Comparison of ENCODE assay signal across 8 mouse cellular contexts in the genomic region with DNA sequence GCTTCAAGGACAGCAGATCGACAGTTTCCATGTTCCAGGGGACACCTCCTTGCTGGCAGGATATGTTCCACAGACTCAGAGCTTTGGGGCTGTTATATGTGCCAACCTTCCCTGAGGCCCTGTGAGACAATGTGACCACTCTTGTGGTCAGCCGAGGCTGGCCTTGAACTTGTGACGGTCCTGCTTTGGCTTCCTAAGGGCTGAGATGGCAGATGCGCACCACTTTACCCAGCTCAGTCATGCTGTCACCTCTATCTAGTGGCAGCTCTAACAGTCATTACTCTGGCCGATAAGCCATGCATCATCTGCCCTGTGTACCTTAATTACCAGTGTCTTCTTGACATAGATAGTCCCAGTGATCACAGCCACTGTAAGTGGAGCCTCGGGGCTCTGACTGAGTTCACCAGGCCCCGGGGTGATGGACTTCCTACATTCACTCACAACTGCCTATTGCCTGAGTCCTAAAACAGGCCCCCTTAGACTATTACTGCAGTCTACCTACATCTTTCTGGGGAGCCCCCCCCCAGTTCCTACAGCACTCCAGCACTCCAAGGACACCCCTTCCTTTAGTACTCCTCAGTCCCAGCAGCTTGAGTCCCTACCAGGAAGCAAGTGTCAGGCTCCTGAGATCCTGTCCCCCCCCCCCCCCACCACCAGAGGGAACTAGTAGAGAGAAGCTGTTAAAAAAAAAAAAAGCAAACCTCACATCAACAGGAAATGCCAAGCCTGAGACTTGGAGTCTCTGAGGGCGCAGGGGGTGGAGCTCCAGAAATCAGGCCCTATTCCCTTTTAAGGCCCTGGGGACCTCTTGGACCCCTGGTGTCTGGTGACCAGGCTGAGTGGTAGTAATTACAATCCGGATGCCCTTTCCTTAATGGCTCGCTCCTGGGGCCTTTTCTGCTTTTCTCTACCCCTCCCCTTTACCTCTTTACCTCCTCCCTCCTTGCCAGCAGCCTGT. TPM values are rescaled to one million over a fixed set of nuclear protein-coding genes. Genes with fewer than 3 reads are reported as not detected.
DNase-seq lines count a peak whose midpoint lies in the region; ATAC-seq and TF ChIP-seq lines count a peak whose summit lies in the region.

No protein-coding gene starts in this region.

- H3K4me2 ChIP-seq in forebrain, embryonic 15.5 days (replicated peaks), result no peak overlapping the region
- H3K4me2 ChIP-seq in lung, embryonic 14.5 days, result peak overlapping the region; percentile 93
- peak overlapping the region; percentile 43 for H3K4me2 ChIP-seq in stomach, embryonic 16.5 days (ENCODE audit: low read depth, low read length)

- peak overlapping the region; percentile 36 for H3K4me3 ChIP-seq in forebrain, embryonic 10.5 days
- no peak overlapping the region for H3K4me3 ChIP-seq in forebrain, embryonic 15.5 days
- peak overlapping the region; percentile 56 for H3K4me3 ChIP-seq in lung, embryonic 14.5 days (ENCODE audit: low read depth, low read length)
- H3K4me3 ChIP-seq in stomach, embryonic 16.5 days (replicated peaks; ENCODE audit: low read length), result peak overlapping the region; percentile 19

- WGBS in forebrain, embryonic 10.5 days, result 66% methylated on average over 10 of the region's 10 CpGs
- 72% methylated on average over 10 of the region's 10 CpGs for WGBS in forebrain, embryonic 15.5 days
- WGBS in lung, embryonic 14.5 days, result 55% methylated on average over 10 of the region's 10 CpGs
- 53% methylated on average over 10 of the region's 10 CpGs for WGBS in stomach, embryonic 16.5 days

- peaks cover 56% of the 10 kb centered on the region for H3K4me1 ChIP-seq in forebrain, embryonic 10.5 days
- peaks cover 38% of the 10 kb centered on the region for H3K4me1 ChIP-seq in forebrain, embryonic 15.5 days
- peaks cover 19% of the 10 kb centered on the region for H3K4me1 ChIP-seq in lung, embryonic 14.5 days (ENCODE audit: insufficient read depth)
- H3K4me1 ChIP-seq in stomach, embryonic 16.5 days (ENCODE audit: control insufficient read depth, insufficient read depth, low read length), result peaks cover 29% of the 10 kb centered on the region

- ATAC-seq in forebrain, embryonic 15.5 days (replicated peaks), result no peak
- no peak for ATAC-seq in lung, embryonic 14.5 days (ENCODE audit: insufficient read depth)
- no peak for ATAC-seq in stomach, embryonic 16.5 days (ENCODE audit: insufficient read depth, low FRiP score)

- H3K27ac ChIP-seq in forebrain, embryonic 10.5 days, result peak overlapping the region; percentile 80
- H3K27ac ChIP-seq in forebrain, embryonic 15.5 days (replicated peaks), result no peak overlapping the region
- peak overlapping the region; percentile 87 for H3K27ac ChIP-seq in lung, embryonic 14.5 days (ENCODE audit: low read depth)
- H3K27ac ChIP-seq in stomach, embryonic 16.5 days (ENCODE audit: low read length), result peak overlapping the region; percentile 77

- no peaks in the 10 kb centered on the region for H3K9me3 ChIP-seq in forebrain, embryonic 10.5 days
- H3K9me3 ChIP-seq in forebrain, embryonic 15.5 days, result no peaks in the 10 kb centered on the region
- H3K9me3 ChIP-seq in lung, embryonic 14.5 days (ENCODE audit: low read depth, low read length), result no peaks in the 10 kb centered on the region
- no peaks in the 10 kb centered on the region for H3K9me3 ChIP-seq in stomach, embryonic 16.5 days (replicated peaks; ENCODE audit: control insufficient read depth, low read length)

- H3K9ac ChIP-seq in forebrain, embryonic 15.5 days (replicated peaks), result no peak overlapping the region
- H3K9ac ChIP-seq in lung, embryonic 14.5 days, result 0 out of 2 replicates have a peak overlapping the region, but pooled peaks have one; percentile 24
- peak overlapping the region; percentile 51 for H3K9ac ChIP-seq in stomach, embryonic 16.5 days (ENCODE audit: low read length)

- H3K27me3 ChIP-seq in forebrain, embryonic 10.5 days (ENCODE audit: poor library complexity, severe bottlenecking), result peaks cover 64% of the 10 kb centered on the region
- H3K27me3 ChIP-seq in forebrain, embryonic 15.5 days, result peaks cover 53% of the 10 kb centered on the region
- H3K27me3 ChIP-seq in lung, embryonic 14.5 days (ENCODE audit: insufficient read depth, low read length), result peaks cover 49% of the 10 kb centered on the region
- H3K27me3 ChIP-seq in stomach, embryonic 16.5 days (ENCODE audit: control insufficient read depth, insufficient read depth, low read length), result peaks cover 41% of the 10 kb centered on the region

- no peaks in the 10 kb centered on the region for H3K36me3 ChIP-seq in forebrain, embryonic 10.5 days (replicated peaks)
- H3K36me3 ChIP-seq in forebrain, embryonic 15.5 days, result no peaks in the 10 kb centered on the region
- H3K36me3 ChIP-seq in lung, embryonic 14.5 days (ENCODE audit: insufficient read depth), result no peaks in the 10 kb centered on the region
- H3K36me3 ChIP-seq in stomach, embryonic 16.5 days (ENCODE audit: control insufficient read depth, insufficient read depth, low read length), result no peaks in the 10 kb centered on the region

- DNase-seq in forebrain, embryonic 10.5 days (ENCODE audit: extremely low spot score, low spot score), result no peak
- DNase-seq in fibroblast of lung, adult 2 months (ENCODE audit: low read depth), result peak; percentile 45
- peak; percentile 68 for DNase-seq in kidney, adult 11 months
- peak; percentile 71 for DNase-seq in lung, embryonic 14.5 days
- no peak for DNase-seq in left cerebral cortex, adult 9 months (ENCODE audit: low spot score in 2 of 2)
- no peak for DNase-seq in layer of hippocampus, adult 9-10 months (ENCODE audit: low spot score)

- no peak; the same call in 1 of the 2 replicates for TF ChIP-seq CTCF in lung, embryonic 14.5 days (IDR thresholded peaks at IDR 0.05; ENCODE audit: low read depth)

RNA-seq across cellular contexts. Expression of a gene that starts 1.9 kb away (rescaled TPM):
- 3.8 and 4.3 TPM in 2 replicates for polyA plus RNA-seq in forebrain, embryonic 10.5 days (2016; fragmentation: Nextera tagmentation; extraction: Ambion mirVana)
- polyA plus RNA-seq in forebrain, embryonic 15.5 days (2015; fragmentation: Nextera tagmentation; extraction: Ambion mirVana), result 23.7 and 25.9 TPM in 2 replicates
- polyA plus RNA-seq in lung, embryonic 14.5 days (2014; fragmentation: Nextera tagmentation; extraction: Ambion mirVana), result 8.4 and 9.4 TPM in 2 replicates
- 4.7 TPM in 2 replicates for polyA plus RNA-seq in stomach, embryonic 16.5 days (2015; fragmentation: Nextera tagmentation; extraction: Ambion mirVana)

RNA-seq across cellular contexts. Expression of a gene that starts 17.6 kb away (rescaled TPM):
- polyA plus RNA-seq in forebrain, embryonic 10.5 days (2016; fragmentation: Nextera tagmentation; extraction: Ambion mirVana), result 351 and 371 TPM in 2 replicates
- polyA plus RNA-seq in forebrain, embryonic 15.5 days (2015; fragmentation: Nextera tagmentation; extraction: Ambion mirVana), result 217 and 221 TPM in 2 replicates
- 352 and 353 TPM in 2 replicates for polyA plus RNA-seq in lung, embryonic 14.5 days (2014; fragmentation: Nextera tagmentation; extraction: Ambion mirVana)
- polyA plus RNA-seq in stomach, embryonic 16.5 days (2015; fragmentation: Nextera tagmentation; extraction: Ambion mirVana), result 250 TPM in 2 replicates

RNA-seq across cellular contexts. Expression of a gene that starts 36.4 kb away (rescaled TPM):
- 12.6 and 13.4 TPM in 2 replicates for polyA plus RNA-seq in forebrain, embryonic 10.5 days (2016; fragmentation: Nextera tagmentation; extraction: Ambion mirVana)
- polyA plus RNA-seq in forebrain, embryonic 15.5 days (2015; fragmentation: Nextera tagmentation; extraction: Ambion mirVana), result 10.3 and 11.1 TPM in 2 replicates
- polyA plus RNA-seq in lung, embryonic 14.5 days (2014; fragmentation: Nextera tagmentation; extraction: Ambion mirVana), result 9.5 and 12.5 TPM in 2 replicates
- 16.7 and 18.2 TPM in 2 replicates for polyA plus RNA-seq in stomach, embryonic 16.5 days (2015; fragmentation: Nextera tagmentation; extraction: Ambion mirVana)

Comparison
In these comparisons a context has a peak if more than half of its experiments do, and no peak if none do; other contexts are left out.
1. DNase-seq: peak in fibroblast of lung, adult 2 months (single experiment), kidney, adult 11 months (single experiment) and lung, embryonic 14.5 days (single experiment); none in forebrain, embryonic 10.5 days (single experiment), left cerebral cortex, adult 9 months (0 of 2) and layer of hippocampus, adult 9-10 months (single experiment).